Mouse (Mus musculus) neural tube, embryonic 15.5 days (tissue): ENCODE data around the gene Slc35a3. TPM values are rescaled to one million over a fixed set of nuclear protein-coding genes. Genes with fewer than 3 reads are reported as not detected.
"Not testable (repeated sequence)": the region's sequence is repeated elsewhere in the genome, so short reads cannot be mapped to it uniquely, and the experiment has no call there.

ENCODE experiments used
- ATAC-seq: fragments of 200-750 bp; cut with Nextera tagmentation; 2 replicates; pipeline ENCODE4 v1.8.0; 2017; ENCODE audit warnings: mild to moderate bottlenecking, moderate TSS enrichment, moderate library complexity; ENCODE audit not compliant: low FRiP score
- H3K27ac ChIP-seq: fragments of 300-500 bp; sonication (generic); replicated peaks from 2 replicates; pipeline ENCODE4 v1.5.1; 2015; ENCODE audit warnings: mild to moderate bottlenecking, inconsistent platforms
- H3K27me3 ChIP-seq: fragments of 300-500 bp; sonication (generic); replicated peaks from 2 replicates; pipeline ENCODE4 v1.6.1; 2015; ENCODE audit warnings: inconsistent platforms
- H3K36me3 ChIP-seq: fragments of 300-500 bp; sonication (generic); 2 replicates; pipeline ENCODE4 v1.6.1; 2015; ENCODE audit warnings: inconsistent platforms
- H3K4me1 ChIP-seq: fragments of 300-500 bp; sonication (generic); 2 replicates; pipeline ENCODE4 v1.6.1; 2015; ENCODE audit warnings: inconsistent platforms
- H3K4me2 ChIP-seq: fragments of 300-500 bp; sonication (generic); 2 replicates; pipeline ENCODE4 v1.6.1; 2015; ENCODE audit warnings: inconsistent platforms, mild to moderate bottlenecking, moderate library complexity
- H3K4me3 ChIP-seq: fragments of 300-500 bp; sonication (generic); replicated peaks from 2 replicates; pipeline ENCODE4 v1.5.1; 2015; ENCODE audit warnings: mild to moderate bottlenecking, inconsistent platforms
- H3K9ac ChIP-seq: fragments of 300-500 bp; sonication (generic); replicated peaks from 2 replicates; pipeline ENCODE4 v1.6.1; 2015; ENCODE audit warnings: mild to moderate bottlenecking, inconsistent platforms
- H3K9me3 ChIP-seq: fragments of 300-500 bp; sonication (generic); replicated peaks from 2 replicates; pipeline ENCODE4 v1.6.1; 2016; ENCODE audit warnings: inconsistent platforms
- WGBS: fragments of 180-500 bp; shearing (Covaris S2); methylation state at CpG from one replicate; pipeline ENCODE4 v1.1.7; 2015; ENCODE audit warnings: mixed read lengths; 5-methylcytosine and 5-hydroxymethylcytosine counted together
- polyA plus RNA-seq: library from polyadenylated mRNA; unstranded; fragments of >200 nt; fragmentation: Nextera tagmentation; extraction: Ambion mirVana; gene quantifications from 2 replicates; pipeline ENCODE4 v1.2.1, GENCODE M21; 2015

Gene Slc35a3
- polyA plus RNA-seq, 1 experiment from 2014 or later = 7.8 TPM

- not testable (repeated sequence) for H3K27me3 ChIP-seq, H3K27ac ChIP-seq, H3K36me3 ChIP-seq, H3K4me3 ChIP-seq, H3K9ac ChIP-seq, H3K9me3 ChIP-seq, ATAC-seq, H3K4me2 ChIP-seq
- H3K4me1 ChIP-seq = peaks cover 27% of the 10 kb centered on the region
- WGBS = 94% methylated on average over 11 of the region's 11 CpGs
Measured at GRCm38 (mm10) chr3:116654051-116654450, 58.6 kb downstream of the Slc35a3 start.

DNA sequence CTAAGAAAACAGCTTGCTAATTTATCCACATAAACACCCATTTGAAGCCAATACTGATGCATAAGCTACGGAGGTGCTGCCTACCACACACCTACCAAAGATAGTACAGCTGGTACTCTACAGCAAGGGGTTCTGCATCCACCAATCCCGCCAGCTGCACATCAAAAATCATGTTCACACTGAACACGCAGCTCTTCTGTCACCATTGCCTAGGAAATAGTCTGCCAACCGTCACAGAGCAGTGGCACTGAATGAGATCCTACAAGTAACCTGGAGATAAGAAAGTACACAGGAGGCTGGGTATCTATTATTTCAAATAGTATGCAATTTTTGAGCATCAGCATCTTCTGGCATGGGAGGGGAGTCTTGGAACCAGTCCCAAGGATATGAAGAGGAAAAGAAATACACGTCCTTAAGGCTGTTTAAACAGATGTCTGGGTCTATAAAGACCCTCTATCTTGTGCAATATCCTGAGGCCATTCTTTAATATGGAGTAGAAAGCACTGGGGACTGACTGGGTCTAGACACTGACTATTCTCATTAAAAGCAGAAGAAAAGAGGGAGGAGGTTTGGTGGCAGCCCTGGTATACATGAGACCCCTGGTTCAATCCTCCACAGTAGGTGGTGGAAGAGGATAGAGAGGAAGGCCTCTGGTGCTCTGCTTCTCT, 59.2 kb downstream of the Slc35a3 start:
- Histone ChIP-seq H3K27me3 (no peaks in the 10 kb centered on the region), H3K4me1 (peaks cover 23% of the 10 kb centered on the region), H3K36me3 (peaks cover 8% of the 10 kb centered on the region; the same call in 1 of the 2 replicates), H3K4me2 (no peak overlapping the region), H3K9ac (no peak overlapping the region), H3K4me3 (no peak overlapping the region), H3K27ac (0 out of 2 replicates have a peak overlapping the region, but pooled peaks have one; percentile 2), H3K9me3 (no peaks in the 10 kb centered on the region)
- 67% methylated on average over 5 of the region's 5 CpGs for WGBS
- no peak for ATAC-seq

- peaks cover 12% of the 10 kb centered on the region; the same call in 1 of the 2 replicates for H3K36me3 ChIP-seq
- ATAC-seq = no peak
- 44% methylated on average over 3 of the region's 3 CpGs for WGBS
- H3K4me1 ChIP-seq = peaks cover 20% of the 10 kb centered on the region
- no peak overlapping the region for H3K27ac ChIP-seq
- no peak overlapping the region for H3K4me3 ChIP-seq
- no peaks in the 10 kb centered on the region for H3K27me3 ChIP-seq
- no peaks in the 10 kb centered on the region for H3K9me3 ChIP-seq
- no peak overlapping the region for H3K4me2 ChIP-seq
- no peak overlapping the region for H3K9ac ChIP-seq
Measured at GRCm38 (mm10) chr3:116652033-116652446, 60.6 kb downstream of the Slc35a3 start.

DNA sequence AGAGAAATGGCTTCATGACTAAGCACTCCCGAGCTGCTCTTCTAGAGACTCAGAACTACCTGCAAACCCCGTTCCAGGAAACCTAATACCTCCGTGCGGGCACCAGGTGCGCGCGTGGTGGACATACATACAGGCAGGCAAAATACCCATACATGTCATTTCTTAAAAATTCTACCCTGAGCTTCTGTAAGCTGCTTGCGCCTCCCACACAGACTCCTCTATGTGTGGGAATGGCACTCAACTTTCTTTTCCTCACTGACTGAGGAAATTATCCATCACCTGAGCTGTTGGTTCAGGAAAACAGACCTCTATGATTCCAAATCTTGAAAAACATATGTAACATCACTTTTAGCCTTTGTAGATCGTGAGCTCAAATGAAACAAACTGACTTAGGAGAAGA, 61.9 kb downstream of the Slc35a3 start:
- WGBS = 98% methylated on average over 9 of the region's 9 CpGs
- ATAC-seq = no peak
- Histone ChIP-seq H3K36me3 (peaks cover 24% of the 10 kb centered on the region), H3K27ac (no peak overlapping the region), H3K4me2 (no peak overlapping the region), H3K4me1 (peaks cover 11% of the 10 kb centered on the region), H3K4me3 (no peak overlapping the region), H3K9me3 (no peaks in the 10 kb centered on the region), H3K9ac (no peak overlapping the region), H3K27me3 (no peaks in the 10 kb centered on the region)

DNA sequence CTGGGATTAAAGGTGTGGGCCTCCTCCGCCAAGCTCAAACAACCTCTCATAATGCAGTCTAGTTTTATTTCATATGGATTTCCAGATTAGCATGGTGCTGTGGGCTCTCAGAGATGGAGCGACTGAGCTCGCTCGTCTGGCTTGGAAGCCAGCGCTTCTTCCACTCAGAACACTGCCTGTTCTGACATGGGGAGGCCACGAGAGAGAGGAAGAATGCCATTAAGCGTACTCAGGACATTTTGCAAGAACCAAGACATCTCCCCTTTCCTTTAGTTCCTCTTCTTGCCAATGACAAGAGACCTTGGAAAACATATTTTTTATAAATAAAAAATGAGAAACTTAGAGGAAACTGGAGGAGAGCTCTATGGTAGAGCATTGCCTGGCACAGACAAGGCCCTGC, 63.8 kb downstream of the Slc35a3 start:
- no peak overlapping the region for H3K9ac ChIP-seq
- H3K4me1 ChIP-seq = peaks cover 11% of the 10 kb centered on the region
- H3K27ac ChIP-seq = no peak overlapping the region
- no peaks in the 10 kb centered on the region for H3K9me3 ChIP-seq
- peaks cover 39% of the 10 kb centered on the region for H3K36me3 ChIP-seq
- no peak for ATAC-seq
- no peaks in the 10 kb centered on the region for H3K27me3 ChIP-seq
- no peak overlapping the region for H3K4me2 ChIP-seq
- no peak overlapping the region for H3K4me3 ChIP-seq
- 96% methylated on average over 7 of the region's 7 CpGs for WGBS

- H3K4me3 ChIP-seq = no peak overlapping the region
- H3K9ac ChIP-seq = no peak overlapping the region
- no peak overlapping the region for H3K4me2 ChIP-seq
- H3K27me3 ChIP-seq = no peaks in the 10 kb centered on the region
- ATAC-seq = no peak
- H3K27ac ChIP-seq = no peak overlapping the region
- H3K9me3 ChIP-seq = no peaks in the 10 kb centered on the region
- 91% methylated on average over 1 of the region's 1 CpGs for WGBS
- H3K4me1 ChIP-seq = no peaks in the 10 kb centered on the region
- H3K36me3 ChIP-seq = peaks cover 59% of the 10 kb centered on the region
Measured at GRCm38 (mm10) chr3:116646387-116646786, 66.2 kb downstream of the Slc35a3 start.

DNA sequence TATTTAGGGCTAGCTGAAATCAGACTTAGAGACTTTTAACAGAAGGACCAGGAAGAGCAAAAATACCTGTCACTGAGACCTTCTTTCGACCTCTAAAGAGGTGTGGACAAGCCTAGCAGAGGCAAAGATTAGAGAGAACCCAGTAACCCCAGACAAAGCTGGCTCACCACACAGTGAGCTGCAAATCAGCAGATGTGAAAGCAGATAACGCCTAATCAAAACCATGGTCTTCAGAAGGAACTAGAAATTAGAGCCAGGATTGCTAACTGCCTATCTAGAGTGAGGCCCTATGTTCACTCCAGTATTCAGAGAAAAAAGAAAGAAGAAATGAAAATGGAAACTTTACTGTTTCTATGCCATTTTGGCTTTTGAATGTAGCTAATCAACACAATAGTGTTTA, 70.3 kb downstream of the Slc35a3 start:
- 96% methylated on average over 2 of the region's 2 CpGs for WGBS
- no peak overlapping the region for H3K4me3 ChIP-seq
- no peaks in the 10 kb centered on the region for H3K9me3 ChIP-seq
- H3K27me3 ChIP-seq = no peaks in the 10 kb centered on the region
- no peak overlapping the region for H3K4me2 ChIP-seq
- H3K4me1 ChIP-seq = no peaks in the 10 kb centered on the region
- ATAC-seq = no peak
- peaks cover 85% of the 10 kb centered on the region for H3K36me3 ChIP-seq
- H3K9ac ChIP-seq = no peak overlapping the region
- H3K27ac ChIP-seq = no peak overlapping the region

GRCm38 (mm10) chr3:116641811-116642371, 70.7 kb downstream of the Slc35a3 start:
- Histone ChIP-seq H3K36me3 (peaks cover 88% of the 10 kb centered on the region), H3K4me2 (no peak overlapping the region), H3K4me1 (no peaks in the 10 kb centered on the region), H3K4me3 (no peak overlapping the region), H3K9me3 (no peaks in the 10 kb centered on the region), H3K9ac (no peak overlapping the region), H3K27ac (no peak overlapping the region), H3K27me3 (no peaks in the 10 kb centered on the region)
- no peak for ATAC-seq
- WGBS = 92% methylated on average over 6 of the region's 6 CpGs

DNA sequence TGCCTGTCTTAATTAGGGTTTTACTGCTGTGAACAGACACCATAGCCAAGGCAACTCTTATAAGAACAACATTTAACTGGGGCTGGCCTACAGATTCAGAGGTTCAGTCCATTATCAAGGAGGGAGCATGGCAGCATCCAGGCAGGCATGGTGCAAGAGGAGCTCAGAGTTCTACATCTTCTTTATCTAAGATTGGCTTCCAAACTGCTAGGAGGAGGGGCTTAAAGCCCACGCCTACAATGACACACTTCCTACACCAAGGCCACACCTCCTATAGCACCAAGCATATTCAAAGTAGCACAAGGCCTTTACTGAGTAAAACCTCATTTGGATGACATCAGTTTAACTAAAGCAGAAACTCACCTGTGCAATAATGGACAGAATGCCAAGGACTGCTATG, 72.6 kb downstream of the Slc35a3 start:
- H3K4me3 ChIP-seq = no peak overlapping the region
- H3K27ac ChIP-seq = no peak overlapping the region
- WGBS = 86% methylated on average over 1 of the region's 1 CpGs
- ATAC-seq = no peak
- H3K9me3 ChIP-seq = no peaks in the 10 kb centered on the region
- no peaks in the 10 kb centered on the region for H3K4me1 ChIP-seq
- H3K36me3 ChIP-seq = peaks cover 87% of the 10 kb centered on the region
- H3K4me2 ChIP-seq = no peak overlapping the region
- H3K9ac ChIP-seq = no peak overlapping the region
- H3K27me3 ChIP-seq = no peaks in the 10 kb centered on the region

GRCm38 (mm10) chr3:116638572-116638971, 74.1 kb downstream of the Slc35a3 start:
- Histone ChIP-seq H3K27me3 (no peaks in the 10 kb centered on the region), H3K9ac (no peak overlapping the region), H3K9me3 (no peaks in the 10 kb centered on the region), H3K4me2 (no peak overlapping the region), H3K27ac (no peak overlapping the region), H3K4me3 (no peak overlapping the region), H3K36me3 (peaks cover 91% of the 10 kb centered on the region), H3K4me1 (no peaks in the 10 kb centered on the region)
- 89% methylated on average over 7 of the region's 7 CpGs for WGBS
- no peak for ATAC-seq

DNA sequence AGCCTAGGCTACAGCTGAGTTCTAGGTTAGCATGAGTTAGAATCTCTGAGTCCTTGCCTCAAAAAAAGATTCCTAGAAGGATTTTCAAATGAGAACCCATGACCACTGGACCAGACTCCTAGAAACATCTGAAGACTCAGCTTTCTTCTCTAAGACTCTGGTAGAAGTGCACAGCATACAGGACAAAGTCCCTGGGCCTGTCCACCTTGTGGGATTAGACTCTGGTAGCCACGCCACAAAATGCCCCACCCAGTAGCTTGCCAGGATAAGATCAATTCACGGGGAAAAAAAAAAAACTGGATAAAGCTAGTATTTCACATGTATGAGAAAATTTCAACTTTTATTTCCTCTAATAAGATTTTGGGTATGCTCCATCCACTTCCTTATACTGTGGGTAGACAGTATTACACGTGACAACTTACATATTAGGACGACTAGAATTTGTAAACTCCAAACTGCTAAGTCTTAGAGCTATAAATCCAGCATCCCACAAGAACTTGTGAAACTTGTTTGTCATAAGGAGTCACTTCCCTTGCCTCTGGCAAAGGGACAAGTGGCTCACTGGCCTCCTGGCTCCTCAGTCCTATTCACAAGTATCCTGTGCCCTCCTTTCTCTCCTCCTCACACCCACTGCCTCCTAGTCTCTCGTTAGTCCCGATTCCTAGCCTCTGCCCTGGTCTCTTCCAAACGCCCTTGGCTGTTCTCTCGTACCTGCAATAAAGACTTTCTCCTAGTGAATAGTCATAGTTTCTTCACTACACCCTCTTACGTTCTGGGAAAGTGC, 74.7 kb downstream of the Slc35a3 start:
- no peaks in the 10 kb centered on the region for H3K4me1 ChIP-seq
- no peaks in the 10 kb centered on the region for H3K9me3 ChIP-seq
- H3K27ac ChIP-seq = no peak overlapping the region
- peaks cover 89% of the 10 kb centered on the region for H3K36me3 ChIP-seq
- no peak overlapping the region for H3K4me3 ChIP-seq
- ATAC-seq = no peak
- no peaks in the 10 kb centered on the region for H3K27me3 ChIP-seq
- H3K4me2 ChIP-seq = no peak overlapping the region
- H3K9ac ChIP-seq = no peak overlapping the region
- WGBS = 86% methylated on average over 9 of the region's 9 CpGs

DNA sequence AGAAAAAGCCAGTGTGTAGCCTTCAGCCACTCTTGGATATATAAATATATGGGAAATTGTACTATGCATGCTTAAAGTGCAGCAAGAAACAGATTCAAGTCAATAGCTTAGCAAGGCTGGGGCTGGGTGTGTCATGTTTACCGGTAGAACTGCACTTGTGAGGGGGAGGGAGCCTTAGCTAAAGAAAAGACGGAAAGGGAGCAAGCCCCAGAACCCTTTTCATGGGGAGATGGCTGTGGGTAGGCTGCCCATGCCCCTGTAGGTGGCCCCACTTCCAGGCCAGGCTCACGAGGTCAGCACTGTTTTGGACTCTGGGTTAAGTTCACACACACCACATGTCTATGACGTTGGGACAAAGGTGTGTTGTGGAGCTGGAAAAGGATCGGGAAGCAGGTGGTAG, 76.8 kb downstream of the Slc35a3 start:
- 69% methylated on average over 5 of the region's 5 CpGs for WGBS
- no peak overlapping the region for H3K9ac ChIP-seq
- ATAC-seq = no peak

More for the DNA sequence above, 76.8 kb downstream of the Slc35a3 start:
- Histone ChIP-seq H3K9me3 (no peaks in the 10 kb centered on the region), H3K4me3 (no peak overlapping the region), H3K27me3 (no peaks in the 10 kb centered on the region), H3K4me2 (no peak overlapping the region), H3K4me1 (no peaks in the 10 kb centered on the region), H3K36me3 (peaks cover 86% of the 10 kb centered on the region), H3K27ac (no peak overlapping the region)
